Mouse (Mus musculus) urinary bladder, adult 18-20 months (tissue): Measurements from ENCODE around the gene Rpl11.
"Not testable (repeated sequence)": the region's sequence is repeated elsewhere in the genome, so short reads cannot be mapped to it uniquely, and the experiment has no call there.

Experiments used
- DNase-seq, 2 experiments: peaks; one replicate each; pipeline ENCODE4 v3.0.0; 2022; ENCODE audit warnings: low spot score in 2 of 2, mixed read lengths in 2 of 2

The Rpl11 gene

GRCm38 (mm10) chr4:136070592-136070991 is 17.4 kb upstream of the Rpl11 start:
- DNase-seq: no peak

GRCm38 (mm10) chr4:136069954-136070353 is 16.7 kb upstream of the Rpl11 start:
- peak; percentile 53 to 79 for DNase-seq

GRCm38 (mm10) chr4:136069313-136069712 is 16.1 kb upstream of the Rpl11 start:
- DNase-seq: no peak

- DNase-seq: no peak
These were observed 9.9 kb upstream of the Rpl11 start for GRCm38 (mm10) chr4:136063143-136063542.

GRCm38 (mm10) chr4:136059800-136060488 is 6.7 kb upstream of the Rpl11 start:
- not testable (repeated sequence) for DNase-seq

GRCm38 (mm10) chr4:136057916-136058315 is 4.7 kb upstream of the Rpl11 start:
- no peak for DNase-seq

- DNase-seq: no peak
These were observed 2.8 kb upstream of the Rpl11 start for GRCm38 (mm10) chr4:136056030-136056429.

- no peak for DNase-seq
These were observed 615 bp upstream of the Rpl11 start for GRCm38 (mm10) chr4:136053843-136054242.

- no peak for DNase-seq
These were observed 538 bp downstream of the Rpl11 start for GRCm38 (mm10) chr4:136052534-136053246.

- DNase-seq: no peak
These were observed 1.2 kb downstream of the Rpl11 start for GRCm38 (mm10) chr4:136052060-136052459.

GRCm38 (mm10) chr4:136050226-136050625 is 3.0 kb downstream of the Rpl11 start:
- no peak for DNase-seq

GRCm38 (mm10) chr4:136048291-136049032 is 4.8 kb downstream of the Rpl11 start:
- DNase-seq: no peak

- no peak for DNase-seq
These were observed 5.6 kb downstream of the Rpl11 start for GRCm38 (mm10) chr4:136047626-136048025.

- DNase-seq: no peak
These were observed 6.3 kb downstream of the Rpl11 start for GRCm38 (mm10) chr4:136046888-136047287.

GRCm38 (mm10) chr4:136045091-136045490 is 8.1 kb downstream of the Rpl11 start:
- DNase-seq: no peak

- DNase-seq: no peak
These were observed 9.3 kb downstream of the Rpl11 start for GRCm38 (mm10) chr4:136043784-136044400.

GRCm38 (mm10) chr4:136035078-136035477 is 18.1 kb downstream of the Rpl11 start:
- no peak for DNase-seq

GRCm38 (mm10) chr4:136033231-136033630 is 20.0 kb downstream of the Rpl11 start:
- no peak for DNase-seq

GRCm38 (mm10) chr4:136030968-136031909 is 22.0 kb downstream of the Rpl11 start:
- DNase-seq: no peak

- DNase-seq: no peak
These were observed 24.5 kb downstream of the Rpl11 start for GRCm38 (mm10) chr4:136028689-136029088.

- no peak for DNase-seq
These were observed 25.1 kb downstream of the Rpl11 start for GRCm38 (mm10) chr4:136028132-136028564.
